8 mouse cellular contexts compared by ENCODE assay signal in genomic region chr7:44464511-44464910, GRCm38 (mm10). TPM values are rescaled to one million over a fixed set of nuclear protein-coding genes. Genes with fewer than 3 reads are reported as not detected.
DNase-seq lines count a peak whose midpoint lies in the region; ATAC-seq and TF ChIP-seq lines count a peak whose summit lies in the region.

No protein-coding gene starts in this region.

- no peak for TF ChIP-seq EP300 in lung, postnatal 0 days (IDR thresholded peaks at IDR 0.05)

- no peaks in the 10 kb centered on the region for H3K9me3 ChIP-seq in heart, embryonic 12.5 days (replicated peaks)
- no peaks in the 10 kb centered on the region for H3K9me3 ChIP-seq in lung, postnatal 0 days (ENCODE audit: low read length)

- DNase-seq in heart, adult 9 months (ENCODE audit: low spot score in 2 of 2) = no peak
- peak; percentile 74 to 82 for DNase-seq in frontal cortex, postnatal 14 days (ENCODE audit: low spot score in 2 of 2)
- DNase-seq in left cerebral cortex, postnatal 36 days (ENCODE audit: low spot score in 2 of 2) = peak; percentile 85
- DNase-seq in right cerebral cortex, postnatal 10 days (ENCODE audit: low spot score in 2 of 2) = peak; percentile 91 to 94
- DNase-seq in lung, postnatal 0 days (ENCODE audit: low spot score) = no peak
- DNase-seq in urinary bladder, postnatal 36 days (ENCODE audit: low spot score in 2 of 2) = no peak
- DNase-seq in spleen, adult 18-20 months = no peak

- no peak overlapping the region; the same call in 1 of the 2 replicates for H3K9ac ChIP-seq in heart, embryonic 12.5 days
- H3K9ac ChIP-seq in lung, postnatal 0 days (replicated peaks; ENCODE audit: low read depth) = no peak overlapping the region

- ATAC-seq in heart, embryonic 12.5 days (ENCODE audit: insufficient number of reproducible peaks, low FRiP score) = no peak
- ATAC-seq in lung, postnatal 0 days = no peak

- H3K27me3 ChIP-seq in heart, embryonic 12.5 days (replicated peaks) = peaks cover 49% of the 10 kb centered on the region
- peaks cover 34% of the 10 kb centered on the region for H3K27me3 ChIP-seq in lung, postnatal 0 days (replicated peaks; ENCODE audit: insufficient read depth, low read length)

- TF ChIP-seq CTCF in lung, postnatal 0 days (IDR thresholded peaks at IDR 0.05) = no peak

- H3K4me2 ChIP-seq in heart, embryonic 12.5 days = no peak overlapping the region; the same call in 1 of the 2 replicates
- H3K4me2 ChIP-seq in lung, postnatal 0 days (replicated peaks; ENCODE audit: low read depth, low read length) = no peak overlapping the region

- intact Hi-C loops in left cerebral cortex, postnatal 36 days (cut with DNase I) = no loop called here

- peak overlapping the region; percentile 38; the same call in 1 of the 2 replicates for H3K27ac ChIP-seq in heart, embryonic 12.5 days (ENCODE audit: poor library complexity, severe bottlenecking)
- no peak overlapping the region for H3K27ac ChIP-seq in lung, postnatal 0 days (ENCODE audit: low read length)

- H3K36me3 ChIP-seq in heart, embryonic 12.5 days = peaks cover 15% of the 10 kb centered on the region
- H3K36me3 ChIP-seq in lung, postnatal 0 days (ENCODE audit: insufficient read depth, low read length) = no peaks in the 10 kb centered on the region

- H3K4me3 ChIP-seq in heart, embryonic 12.5 days = no peak overlapping the region
- no peak overlapping the region for H3K4me3 ChIP-seq in lung, postnatal 0 days (ENCODE audit: low read depth, low read length)

- whole genome bisulfite sequencing in heart, embryonic 12.5 days = 23% methylated on average over 4 of the region's 4 CpGs
- 33% methylated on average over 4 of the region's 4 CpGs for WGBS in lung, postnatal 0 days

- H3K4me1 ChIP-seq in heart, embryonic 12.5 days (replicated peaks) = peaks cover 49% of the 10 kb centered on the region
- peaks cover 13% of the 10 kb centered on the region for H3K4me1 ChIP-seq in lung, postnatal 0 days (ENCODE audit: insufficient read depth, low read depth, low read length)

RNA-seq across cellular contexts. Expression of gene Aspdh, which starts 0.7 kb away (rescaled TPM):
- polyA plus RNA-seq in heart, embryonic 12.5 days (2016; fragmentation: Nextera tagmentation; extraction: Ambion mirVana) = 0.46 and 1.5 TPM in 2 replicates
- 10 to 100 TPM in 1 of 2 experiments, 1 to 10 TPM in 1; 6.8 to 10.4 TPM for total RNA-seq in left cerebral cortex, postnatal 36 days (2021)
- not detected in 2 replicates for polyA plus RNA-seq in lung, postnatal 0 days (2015; fragmentation: Nextera tagmentation; extraction: Ambion mirVana)

RNA-seq across cellular contexts. Expression of gene Josd2, which starts 3.3 kb away (rescaled TPM):
- polyA plus RNA-seq in heart, embryonic 12.5 days (2016; fragmentation: Nextera tagmentation; extraction: Ambion mirVana) = 141 and 145 TPM in 2 replicates
- 10 to 100 TPM; 76.5 to 77.6 TPM for total RNA-seq in left cerebral cortex, postnatal 36 days (2021)
- polyA plus RNA-seq in lung, postnatal 0 days (2015; fragmentation: Nextera tagmentation; extraction: Ambion mirVana) = 93.7 and 110 TPM in 2 replicates

RNA-seq across cellular contexts. Expression of gene Emc10, which starts 31.8 kb away (rescaled TPM):
- 111 and 114 TPM in 2 replicates for polyA plus RNA-seq in heart, embryonic 12.5 days (2016; fragmentation: Nextera tagmentation; extraction: Ambion mirVana)
- 100 to 1,000 TPM; 169 to 185 TPM for total RNA-seq in left cerebral cortex, postnatal 36 days (2021)
- polyA plus RNA-seq in lung, postnatal 0 days (2015; fragmentation: Nextera tagmentation; extraction: Ambion mirVana) = 59.3 and 69.2 TPM in 2 replicates

RNA-seq across cellular contexts. Expression of gene Fam71e1, which starts 31.9 kb away (rescaled TPM):
- 10.1 and 12.7 TPM in 2 replicates for polyA plus RNA-seq in heart, embryonic 12.5 days (2016; fragmentation: Nextera tagmentation; extraction: Ambion mirVana)
- 10 to 100 TPM; 18.9 to 20.2 TPM for total RNA-seq in left cerebral cortex, postnatal 36 days (2021)
- polyA plus RNA-seq in lung, postnatal 0 days (2015; fragmentation: Nextera tagmentation; extraction: Ambion mirVana) = 11.4 and 12.0 TPM in 2 replicates

RNA-seq across cellular contexts. Expression of gene Lrrc4b, which starts 35.7 kb away (rescaled TPM):
- 2.3 and 2.4 TPM in 2 replicates for polyA plus RNA-seq in heart, embryonic 12.5 days (2016; fragmentation: Nextera tagmentation; extraction: Ambion mirVana)
- total RNA-seq in left cerebral cortex, postnatal 36 days (2021) = 100 to 1,000 TPM; 282 to 313 TPM
- polyA plus RNA-seq in lung, postnatal 0 days (2015; fragmentation: Nextera tagmentation; extraction: Ambion mirVana) = 0.51 and 0.76 TPM in 2 replicates

Comparison
In these comparisons a context has a peak if more than half of its experiments do, and no peak if none do; other contexts are left out.
1. DNase-seq: peak in frontal cortex, postnatal 14 days (2 of 2), left cerebral cortex, postnatal 36 days (2 of 2) and right cerebral cortex, postnatal 10 days (2 of 2); none in heart, adult 9 months (0 of 2), lung, postnatal 0 days (single experiment), urinary bladder, postnatal 36 days (0 of 2) and spleen, adult 18-20 months (0 of 2).